Mouse (Mus musculus) heart, embryonic 11.5 days (tissue): Measurements from ENCODE around the gene Grin2a. TPM values are rescaled to one million over a fixed set of nuclear protein-coding genes. Genes with fewer than 3 reads are reported as not detected.

Source experiments
- ATAC-seq: fragments of 200-750 bp; cut with Nextera tagmentation; replicated peaks from 2 replicates; pipeline ENCODE4 v1.8.0; 2017; ENCODE audit warnings: moderate library complexity; ENCODE audit not compliant: insufficient number of reproducible peaks, low FRiP score, low TSS enrichment
- H3K27ac ChIP-seq: fragments of 300-500 bp; sonication (generic); 2 replicates; pipeline ENCODE4 v1.5.1; 2014; ENCODE audit warnings: mild to moderate bottlenecking, low read depth, low read length
- H3K27me3 ChIP-seq: fragments of 300-500 bp; sonication (generic); 2 replicates; pipeline ENCODE4 v1.6.1; 2014; ENCODE audit warnings: mild to moderate bottlenecking, low read length, mixed read lengths; ENCODE audit not compliant: control insufficient read depth, insufficient read depth
- H3K36me3 ChIP-seq: fragments of 300-500 bp; sonication (generic); 2 replicates; pipeline ENCODE4 v1.6.1; 2014; ENCODE audit warnings: mild to moderate bottlenecking, low read length, moderate library complexity, mixed read lengths; ENCODE audit not compliant: control insufficient read depth, insufficient read depth
- H3K4me1 ChIP-seq: fragments of 300-500 bp; sonication (generic); 2 replicates; pipeline ENCODE4 v1.6.1; 2014; ENCODE audit warnings: low read length; ENCODE audit not compliant: control insufficient read depth, insufficient read depth
- H3K4me2 ChIP-seq: fragments of 300-500 bp; sonication (generic); 2 replicates; pipeline ENCODE4 v1.6.1; 2014; ENCODE audit warnings: mild to moderate bottlenecking, moderate library complexity
- H3K4me3 ChIP-seq: fragments of 300-500 bp; sonication (generic); 2 replicates; pipeline ENCODE4 v1.5.1; 2014; ENCODE audit warnings: low read depth, low read length
- H3K9ac ChIP-seq: fragments of 300-500 bp; sonication (generic); 2 replicates; pipeline ENCODE4 v1.6.1; 2014; ENCODE audit warnings: mild to moderate bottlenecking, low read depth, low read length, moderate library complexity
- H3K9me3 ChIP-seq: fragments of 300-500 bp; sonication (generic); replicated peaks from 2 replicates; pipeline ENCODE4 v1.6.1; 2016; ENCODE audit warnings: low read length; ENCODE audit not compliant: control insufficient read depth
- WGBS: fragments of 180-500 bp; shearing (Covaris S2); extraction: QIAGEN DNeasy Blood & Tissue Kit; methylation state at CpG from one replicate; pipeline ENCODE4 v1.1.7; 2014; ENCODE audit not compliant: insufficient replicate concordance; 5-methylcytosine and 5-hydroxymethylcytosine counted together
- polyA plus RNA-seq: library from polyadenylated mRNA; unstranded; fragments of >200 nt; fragmentation: Nextera tagmentation; extraction: Ambion mirVana; gene quantifications from 2 replicates; pipeline ENCODE4 v1.2.1, GENCODE M21; 2014

Gene Grin2a
- polyA plus RNA-seq, 1 experiment from 2014 or later: 0.19 TPM

DNA sequence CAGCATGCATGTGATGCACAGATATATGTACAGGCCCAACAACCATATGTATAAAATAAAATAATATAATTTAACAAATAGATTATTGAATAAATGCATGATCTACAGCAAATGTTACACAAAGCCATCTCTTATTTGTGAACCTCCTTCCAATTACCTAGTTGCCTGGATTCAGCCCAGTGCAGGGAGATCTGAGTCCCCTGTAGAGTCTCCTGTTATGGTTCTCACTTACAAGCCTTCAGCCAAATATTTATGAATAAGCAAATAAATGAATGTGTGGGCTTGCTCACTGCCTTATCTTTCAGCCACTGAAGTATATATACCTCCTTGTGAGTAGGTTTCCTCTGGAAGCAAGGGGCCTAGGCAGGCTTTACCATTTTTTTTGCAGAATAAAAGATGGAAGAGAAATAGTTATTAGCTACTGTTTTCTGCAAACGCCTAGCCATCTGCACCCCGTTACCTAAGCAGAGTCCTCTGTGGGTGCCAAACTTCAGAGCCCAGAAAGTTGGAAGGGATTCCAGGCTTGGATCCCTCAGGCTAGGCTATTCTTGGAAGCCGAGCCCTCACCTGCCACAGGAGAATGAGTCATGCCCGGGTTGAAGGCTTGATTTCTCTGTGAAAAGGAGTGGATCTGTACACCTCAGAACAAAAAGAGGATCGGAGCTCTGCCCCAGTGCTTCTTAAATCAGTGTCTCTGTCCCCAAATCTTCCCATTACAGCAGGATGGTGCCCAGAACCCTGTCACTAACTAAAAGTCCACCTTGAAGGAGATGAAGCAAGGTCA is 92.5 kb downstream of the Grin2a start:
- 73% methylated on average over 5 of the region's 5 CpGs for WGBS
- no peak for ATAC-seq
- Histone ChIP-seq H3K27me3 (no peaks in the 10 kb centered on the region), H3K4me3 (no peak overlapping the region), H3K9me3 (no peaks in the 10 kb centered on the region), H3K36me3 (no peaks in the 10 kb centered on the region), H3K9ac (no peak overlapping the region), H3K4me2 (no peak overlapping the region), H3K4me1 (no peaks in the 10 kb centered on the region), H3K27ac (no peak overlapping the region)

DNA sequence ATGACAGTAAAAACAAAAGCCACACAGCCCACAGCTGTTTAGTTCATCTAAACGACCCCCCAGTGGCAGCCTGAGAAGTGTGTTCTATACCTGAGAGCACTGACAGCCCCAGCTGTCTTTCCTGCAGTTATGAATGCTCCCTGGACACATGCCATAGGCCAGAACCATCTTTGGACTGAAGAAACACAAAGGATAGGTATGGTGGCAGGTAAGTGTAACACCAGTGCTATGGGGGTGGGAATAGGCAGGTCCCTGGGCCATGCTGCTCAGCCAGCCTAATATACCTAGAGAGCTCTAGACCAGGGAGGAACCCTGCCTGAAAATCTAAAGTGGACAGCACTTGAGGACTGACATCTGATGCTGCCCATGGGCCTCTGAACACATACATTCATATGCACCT is 93.9 kb downstream of the Grin2a start:
- ATAC-seq: no peak
- no peaks in the 10 kb centered on the region for H3K27me3 ChIP-seq
- WGBS: 36% methylated on average over 1 of the region's 1 CpGs
- H3K4me1 ChIP-seq: no peaks in the 10 kb centered on the region
- H3K27ac ChIP-seq: no peak overlapping the region
- no peaks in the 10 kb centered on the region for H3K36me3 ChIP-seq
- no peaks in the 10 kb centered on the region for H3K9me3 ChIP-seq
- no peak overlapping the region for H3K9ac ChIP-seq
- H3K4me3 ChIP-seq: no peak overlapping the region
- H3K4me2 ChIP-seq: no peak overlapping the region

GRCm38 (mm10) chr16:9900996-9901395 is 94.4 kb downstream of the Grin2a start:
- Histone ChIP-seq H3K9ac (no peak overlapping the region), H3K4me1 (no peaks in the 10 kb centered on the region), H3K4me3 (no peak overlapping the region), H3K9me3 (no peaks in the 10 kb centered on the region), H3K36me3 (no peaks in the 10 kb centered on the region), H3K27me3 (no peaks in the 10 kb centered on the region), H3K27ac (no peak overlapping the region), H3K4me2 (no peak overlapping the region)
- 63% methylated on average over 3 of the region's 3 CpGs for WGBS
- ATAC-seq: no peak

GRCm38 (mm10) chr16:9900196-9900595 is 95.2 kb downstream of the Grin2a start:
- Histone ChIP-seq H3K4me1 (no peaks in the 10 kb centered on the region), H3K36me3 (no peaks in the 10 kb centered on the region), H3K27me3 (no peaks in the 10 kb centered on the region), H3K27ac (no peak overlapping the region), H3K9me3 (no peaks in the 10 kb centered on the region), H3K4me3 (no peak overlapping the region), H3K4me2 (no peak overlapping the region), H3K9ac (no peak overlapping the region)
- WGBS: 91% methylated on average over 1 of the region's 1 CpGs
- no peak for ATAC-seq

DNA sequence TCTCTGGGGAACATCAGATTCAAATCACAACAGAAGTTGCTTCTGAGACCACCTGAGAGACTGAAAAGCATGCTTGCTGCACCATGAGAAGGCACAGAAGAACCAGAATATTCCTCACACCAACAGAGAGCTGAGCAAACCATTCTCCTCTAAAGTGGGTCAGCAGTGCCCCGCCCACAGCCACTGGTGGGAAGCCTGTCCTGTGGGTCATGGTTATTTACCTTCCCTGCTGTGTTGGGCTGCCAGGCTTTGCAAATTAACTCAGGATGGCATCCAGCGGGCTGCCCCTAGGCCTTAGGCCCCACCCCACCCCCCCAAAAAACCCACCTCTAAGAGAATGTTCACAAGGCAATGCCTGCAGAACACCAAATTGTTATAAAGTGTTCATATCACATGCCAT is 96.2 kb downstream of the Grin2a start:
- 83% methylated on average over 2 of the region's 2 CpGs for WGBS
- no peak overlapping the region for H3K9ac ChIP-seq

GRCm38 (mm10) chr16:9895581-9895980 is 99.8 kb downstream of the Grin2a start:
- no peak for ATAC-seq
- Histone ChIP-seq H3K4me2 (no peak overlapping the region), H3K27ac (no peak overlapping the region), H3K4me3 (no peak overlapping the region), H3K9ac (no peak overlapping the region), H3K4me1 (no peaks in the 10 kb centered on the region), H3K36me3 (no peaks in the 10 kb centered on the region), H3K9me3 (no peaks in the 10 kb centered on the region), H3K27me3 (no peaks in the 10 kb centered on the region)
- 70% methylated on average over 7 of the region's 7 CpGs for WGBS

More for the DNA sequence above, 96.2 kb downstream of the Grin2a start:
- no peak overlapping the region for H3K4me3 ChIP-seq
- H3K9me3 ChIP-seq: no peaks in the 10 kb centered on the region
- no peak for ATAC-seq
- H3K4me1 ChIP-seq: no peaks in the 10 kb centered on the region
- no peaks in the 10 kb centered on the region for H3K27me3 ChIP-seq
- H3K36me3 ChIP-seq: no peaks in the 10 kb centered on the region
- no peak overlapping the region for H3K27ac ChIP-seq
- H3K4me2 ChIP-seq: no peak overlapping the region

DNA sequence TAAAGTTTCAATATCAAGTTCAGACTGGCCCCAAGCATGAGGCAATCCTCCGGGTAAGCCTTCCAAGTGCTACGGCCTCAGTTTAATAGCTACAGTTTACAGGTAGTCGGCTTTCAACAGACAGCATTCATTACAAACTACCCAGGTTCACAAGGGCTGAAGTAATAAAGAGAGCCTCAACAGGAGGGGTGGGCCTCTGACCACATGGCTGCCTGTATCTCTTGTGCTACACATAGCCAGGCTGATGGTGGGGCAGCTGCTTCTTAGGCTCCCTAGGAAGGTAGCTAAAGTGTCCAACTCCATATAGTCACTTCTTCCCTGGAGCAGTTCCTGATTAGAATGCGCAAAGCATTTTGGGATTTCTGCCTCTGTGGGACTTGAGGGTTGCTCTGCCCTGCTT is 109.2 kb downstream of the Grin2a start:
- no peak overlapping the region for H3K4me2 ChIP-seq
- no peak overlapping the region for H3K27ac ChIP-seq
- H3K27me3 ChIP-seq: no peaks in the 10 kb centered on the region
- H3K9ac ChIP-seq: no peak overlapping the region
- H3K9me3 ChIP-seq: no peaks in the 10 kb centered on the region
- H3K4me1 ChIP-seq: no peaks in the 10 kb centered on the region
- no peak overlapping the region for H3K4me3 ChIP-seq
- 80% methylated on average over 4 of the region's 4 CpGs for WGBS
- H3K36me3 ChIP-seq: no peaks in the 10 kb centered on the region
- no peak for ATAC-seq

- Histone ChIP-seq H3K27me3 (no peaks in the 10 kb centered on the region), H3K4me1 (no peaks in the 10 kb centered on the region), H3K9ac (no peak overlapping the region), H3K9me3 (no peaks in the 10 kb centered on the region), H3K4me2 (no peak overlapping the region), H3K36me3 (no peaks in the 10 kb centered on the region), H3K4me3 (no peak overlapping the region), H3K27ac (no peak overlapping the region)
- 90% methylated on average over 2 of the region's 2 CpGs for WGBS
- no peak for ATAC-seq
Measured at GRCm38 (mm10) chr16:9884141-9884540, 111.2 kb downstream of the Grin2a start.

GRCm38 (mm10) chr16:9882420-9882819 is 112.9 kb downstream of the Grin2a start:
- 71% methylated on average over 4 of the region's 4 CpGs for WGBS
- H3K4me1 ChIP-seq: no peaks in the 10 kb centered on the region
- H3K36me3 ChIP-seq: no peaks in the 10 kb centered on the region
- no peak overlapping the region for H3K4me2 ChIP-seq
- no peaks in the 10 kb centered on the region for H3K9me3 ChIP-seq
- no peak overlapping the region for H3K9ac ChIP-seq
- no peak overlapping the region for H3K4me3 ChIP-seq
- no peak for ATAC-seq
- H3K27ac ChIP-seq: no peak overlapping the region
- H3K27me3 ChIP-seq: no peaks in the 10 kb centered on the region
